Mouse (Mus musculus): ENCODE measurements at regions not wholly inside any gene's neighbourhood (a gene's known extent, or its start where the extent isn't known, plus 50 kb on each side); places are given as distances from the start of the nearest gene placed in this dataset.

DNA sequence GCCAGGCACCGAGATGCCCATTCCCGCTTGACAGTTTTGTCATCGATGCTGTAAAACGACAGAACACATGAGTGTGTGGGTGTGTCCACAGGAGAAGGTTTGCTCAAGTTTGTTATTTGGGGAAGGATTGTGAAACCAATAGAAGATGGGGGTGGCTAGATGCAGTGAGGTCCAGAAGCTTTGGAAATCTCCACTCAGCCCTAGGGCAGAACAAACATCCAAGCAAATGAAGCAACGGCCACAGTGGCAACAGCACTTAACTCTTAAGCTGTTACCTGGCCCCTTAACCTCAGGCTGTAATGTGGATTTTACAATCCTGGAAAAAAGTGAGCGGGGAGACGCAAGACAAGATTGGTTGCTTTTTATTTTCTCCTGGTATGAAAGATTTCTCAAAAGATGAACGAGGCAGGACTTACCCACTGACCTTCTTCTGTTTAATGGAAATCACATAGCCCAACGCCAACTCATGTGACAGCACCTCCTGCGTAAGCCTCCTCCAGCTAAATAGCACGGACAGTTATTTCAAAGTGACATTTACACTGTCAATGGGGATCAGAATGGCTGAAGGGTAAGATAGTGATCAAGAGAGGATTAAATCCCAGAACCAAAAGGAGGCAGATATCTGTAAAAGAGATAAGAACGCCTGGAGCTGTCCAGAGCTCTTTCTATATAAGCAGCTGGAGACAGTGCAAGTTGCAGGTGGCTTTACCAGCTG lies 156.6 kb upstream of the Rfx3 start:
- Histone ChIP-seq H3K36me3 (replicated peaks; ENCODE audit: insufficient read depth, low read length) (no peaks in the 10 kb centered on the region), H3K27me3 (ENCODE audit: insufficient read depth, low read length) (no peaks in the 10 kb centered on the region), H3K9ac (replicated peaks) (no peak overlapping the region), H3K4me1 (ENCODE audit: insufficient read depth) (no peaks in the 10 kb centered on the region), H3K9me3 (ENCODE audit: low read length) (no peaks in the 10 kb centered on the region), H3K4me2 (ENCODE audit: low read depth, low read length) (no peak overlapping the region), H3K27ac (ENCODE audit: low read depth) (no peak overlapping the region), H3K4me3 (ENCODE audit: low read depth, low read length) (no peak overlapping the region)
- peak; percentile 82 for ATAC-seq
- peak; percentile 17 for DNase-seq
- TF ChIP-seq EP300 (IDR thresholded peaks at IDR 0.05; ENCODE audit: low read depth) = no peak
- TF ChIP-seq CTCF (IDR thresholded peaks at IDR 0.05; ENCODE audit: low read depth) = no peak
- WGBS (ENCODE audit: insufficient replicate concordance) = 67% methylated on average over 12 of the region's 12 CpGs

GRCm38 (mm10) chr19:28166626-28167025 lies 155.7 kb upstream of the Rfx3 start:
- H3K36me3 ChIP-seq (replicated peaks; ENCODE audit: insufficient read depth, low read length) = no peaks in the 10 kb centered on the region
- 77% methylated on average over 7 of the region's 7 CpGs for WGBS (ENCODE audit: insufficient replicate concordance)
- no peaks in the 10 kb centered on the region for H3K9me3 ChIP-seq (ENCODE audit: low read length)
- no peak overlapping the region for H3K4me3 ChIP-seq (ENCODE audit: low read depth, low read length)
- no peak overlapping the region for H3K4me2 ChIP-seq (ENCODE audit: low read depth, low read length)
- H3K27me3 ChIP-seq (ENCODE audit: insufficient read depth, low read length) = no peaks in the 10 kb centered on the region
- no peak for TF ChIP-seq CTCF (IDR thresholded peaks at IDR 0.05; ENCODE audit: low read depth)
- no peak for TF ChIP-seq EP300 (IDR thresholded peaks at IDR 0.05; ENCODE audit: low read depth)
- no peaks in the 10 kb centered on the region for H3K4me1 ChIP-seq (ENCODE audit: insufficient read depth)
- no peak for ATAC-seq
- H3K27ac ChIP-seq (ENCODE audit: low read depth) = no peak overlapping the region
- no peak overlapping the region for H3K9ac ChIP-seq (replicated peaks)
- DNase-seq = no peak

DNA sequence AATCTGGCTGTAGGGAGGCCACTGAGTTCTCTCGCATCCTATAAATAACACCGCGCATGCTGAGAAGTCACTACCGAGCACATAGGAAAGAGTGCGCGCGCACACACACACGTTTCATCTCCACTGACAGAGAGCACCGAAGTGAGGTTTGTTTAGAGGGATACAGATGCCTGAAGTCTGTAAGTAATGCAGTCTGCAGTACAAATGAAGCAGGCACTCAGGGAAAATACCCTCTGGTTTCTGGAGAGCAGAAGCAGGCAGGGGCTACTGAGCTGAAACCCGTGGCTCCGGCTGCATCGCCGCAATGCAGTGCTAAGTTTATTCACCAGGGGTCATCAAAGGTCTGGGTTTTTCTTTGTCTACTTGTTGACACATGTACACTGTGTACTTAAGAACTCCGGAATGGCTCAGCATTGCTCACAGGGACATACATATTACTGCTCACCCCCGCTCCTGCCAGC lies 155.0 kb upstream of the Rfx3 start:
- DNase-seq (peak; percentile 50), ATAC-seq (peak; percentile 50; the same call in 1 of the 2 replicates)
- Histone ChIP-seq H3K4me2 (ENCODE audit: low read depth, low read length) (no peak overlapping the region), H3K27ac (ENCODE audit: low read depth) (no peak overlapping the region), H3K9me3 (ENCODE audit: low read length) (no peaks in the 10 kb centered on the region), H3K4me1 (ENCODE audit: insufficient read depth) (no peaks in the 10 kb centered on the region), H3K27me3 (ENCODE audit: insufficient read depth, low read length) (no peaks in the 10 kb centered on the region), H3K36me3 (replicated peaks; ENCODE audit: insufficient read depth, low read length) (no peaks in the 10 kb centered on the region), H3K4me3 (ENCODE audit: low read depth, low read length) (no peak overlapping the region), H3K9ac (replicated peaks) (no peak overlapping the region)
- no peak for TF ChIP-seq EP300 (IDR thresholded peaks at IDR 0.05; ENCODE audit: low read depth)
- peak; percentile 67 for TF ChIP-seq CTCF (IDR thresholded peaks at IDR 0.05; ENCODE audit: low read depth)
- WGBS (ENCODE audit: insufficient replicate concordance) = 51% methylated on average over 15 of the region's 15 CpGs

DNA sequence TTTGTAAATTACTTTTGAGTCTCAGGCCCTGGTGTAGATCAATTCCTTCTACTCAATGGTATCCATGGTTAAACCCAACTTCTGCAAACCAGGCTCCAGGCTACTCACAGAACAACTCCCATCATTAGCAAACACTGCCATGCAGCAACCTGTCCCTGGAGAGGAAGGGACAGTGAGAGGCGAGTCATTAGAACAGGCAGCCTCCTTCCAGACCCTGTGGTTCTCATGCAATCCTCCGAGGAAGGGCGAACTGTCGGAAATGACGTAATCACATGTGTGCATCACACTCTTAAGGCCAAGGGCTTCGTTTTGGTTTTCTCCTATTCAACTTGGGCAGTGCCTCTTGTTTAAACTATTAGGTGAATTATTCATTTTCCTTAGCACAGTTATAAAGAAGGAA lies 152.2 kb upstream of the Rfx3 start:
- no peaks in the 10 kb centered on the region for H3K36me3 ChIP-seq (replicated peaks; ENCODE audit: insufficient read depth, low read length)
- no peaks in the 10 kb centered on the region for H3K4me1 ChIP-seq (ENCODE audit: insufficient read depth)
- no peaks in the 10 kb centered on the region for H3K27me3 ChIP-seq (ENCODE audit: insufficient read depth, low read length)
- no peak overlapping the region for H3K9ac ChIP-seq (replicated peaks)
- no peaks in the 10 kb centered on the region for H3K9me3 ChIP-seq (ENCODE audit: low read length)
- ATAC-seq (no peak), DNase-seq (no peak)
- WGBS (ENCODE audit: insufficient replicate concordance) = 71% methylated on average over 6 of the region's 6 CpGs
- no peak overlapping the region for H3K4me3 ChIP-seq (ENCODE audit: low read depth, low read length)
- H3K4me2 ChIP-seq (ENCODE audit: low read depth, low read length) = no peak overlapping the region
- no peak for TF ChIP-seq CTCF (IDR thresholded peaks at IDR 0.05; ENCODE audit: low read depth)
- no peak for TF ChIP-seq EP300 (IDR thresholded peaks at IDR 0.05; ENCODE audit: low read depth)
- H3K27ac ChIP-seq (ENCODE audit: low read depth) = no peak overlapping the region

DNA sequence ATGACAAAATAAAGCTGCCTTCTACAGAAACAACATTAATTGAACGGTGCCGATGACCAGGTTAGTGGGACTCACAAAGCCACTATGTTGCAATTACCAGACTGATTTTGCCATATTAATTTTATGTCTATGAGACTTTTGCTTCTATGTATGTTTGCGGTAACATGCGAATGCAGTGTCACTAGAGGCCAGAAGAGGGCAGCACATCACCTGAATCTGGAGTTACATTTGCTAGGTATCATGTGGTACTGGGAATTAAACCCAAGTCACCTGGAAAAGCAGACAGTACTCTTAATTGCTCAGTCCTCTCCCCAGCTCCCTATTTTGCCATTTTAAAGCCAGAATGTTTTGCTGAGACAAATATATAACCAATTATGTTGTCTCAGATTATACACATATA lies 149.6 kb upstream of the Rfx3 start:
- H3K9me3 ChIP-seq (ENCODE audit: low read length) = no peaks in the 10 kb centered on the region
- H3K27ac ChIP-seq (ENCODE audit: low read depth) = no peak overlapping the region
- no peaks in the 10 kb centered on the region for H3K27me3 ChIP-seq (ENCODE audit: insufficient read depth, low read length)
- DNase-seq (no peak), ATAC-seq (no peak)
- WGBS (ENCODE audit: insufficient replicate concordance) = 70% methylated on average over 4 of the region's 4 CpGs
- no peaks in the 10 kb centered on the region for H3K36me3 ChIP-seq (replicated peaks; ENCODE audit: insufficient read depth, low read length)
- no peaks in the 10 kb centered on the region for H3K4me1 ChIP-seq (ENCODE audit: insufficient read depth)
- H3K9ac ChIP-seq (replicated peaks) = no peak overlapping the region
- TF ChIP-seq EP300 (IDR thresholded peaks at IDR 0.05; ENCODE audit: low read depth) (no peak), CTCF (IDR thresholded peaks at IDR 0.05; ENCODE audit: low read depth) (peak; percentile 62)
- no peak overlapping the region for H3K4me2 ChIP-seq (ENCODE audit: low read depth, low read length)
- H3K4me3 ChIP-seq (ENCODE audit: low read depth, low read length) = no peak overlapping the region

GRCm38 (mm10) chr19:28157196-28157595 lies 146.2 kb upstream of the Rfx3 start:
- Histone ChIP-seq H3K9ac (replicated peaks) (no peak overlapping the region), H3K27me3 (ENCODE audit: insufficient read depth, low read length) (no peaks in the 10 kb centered on the region), H3K27ac (ENCODE audit: low read depth) (no peak overlapping the region), H3K4me1 (ENCODE audit: insufficient read depth) (no peaks in the 10 kb centered on the region), H3K36me3 (replicated peaks; ENCODE audit: insufficient read depth, low read length) (no peaks in the 10 kb centered on the region), H3K4me3 (ENCODE audit: low read depth, low read length) (no peak overlapping the region), H3K9me3 (ENCODE audit: low read length) (no peaks in the 10 kb centered on the region), H3K4me2 (ENCODE audit: low read depth, low read length) (no peak overlapping the region)
- 72% methylated on average over 3 of the region's 3 CpGs for WGBS (ENCODE audit: insufficient replicate concordance)
- TF ChIP-seq CTCF (IDR thresholded peaks at IDR 0.05; ENCODE audit: low read depth) (no peak), EP300 (IDR thresholded peaks at IDR 0.05; ENCODE audit: low read depth) (no peak)
- ATAC-seq (no peak), DNase-seq (no peak)
